Mouse (Mus musculus): Measurements from ENCODE around the gene Gdi2.
A peak's percentile ranks its signal among the peaks of the same experiment; 100 is the strongest.
"Not testable (repeated sequence)": the region's sequence is repeated elsewhere in the genome, so short reads cannot be mapped to it uniquely, and the experiment has no call there.

Gdi2 gene

DNA sequence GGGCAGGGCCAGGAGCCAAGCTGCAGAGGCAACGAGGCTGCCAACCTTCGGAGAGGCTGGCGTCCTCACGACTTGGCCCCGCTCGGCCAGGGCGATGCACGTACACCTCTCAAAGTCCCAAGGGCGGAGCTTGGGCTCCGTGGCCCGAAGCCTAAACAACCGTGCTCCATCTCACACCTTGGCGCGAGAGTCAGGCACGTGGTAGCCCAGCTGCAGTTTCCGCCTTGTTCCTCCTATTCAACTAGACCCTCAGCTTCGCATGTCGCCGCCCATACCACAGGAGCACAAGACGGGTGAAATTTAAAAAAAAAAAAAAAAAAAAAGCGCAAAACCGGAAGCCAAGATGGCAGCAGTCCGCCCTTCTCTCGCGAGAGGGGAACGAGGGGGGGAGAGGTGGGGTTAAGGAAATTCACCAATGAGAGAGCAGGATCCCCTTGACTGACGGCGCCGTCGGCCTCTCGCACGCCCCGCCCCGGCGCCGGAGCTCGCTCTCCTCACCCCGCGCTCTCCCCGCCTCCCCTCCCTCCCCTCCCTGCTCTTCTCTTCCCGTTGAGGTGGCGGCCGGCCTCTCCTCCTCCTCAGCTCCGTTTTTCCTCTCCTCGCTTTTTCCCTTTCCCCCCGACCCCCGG is at the start of gene Gdi2:
Gdi2 (plus strand) TSS at position 470 of the 629 bp plus-strand sequence.
- DNase-seq (ENCODE audit: extremely low read depth, insufficient read length, low spot score), result peak; percentile 94

DNA sequence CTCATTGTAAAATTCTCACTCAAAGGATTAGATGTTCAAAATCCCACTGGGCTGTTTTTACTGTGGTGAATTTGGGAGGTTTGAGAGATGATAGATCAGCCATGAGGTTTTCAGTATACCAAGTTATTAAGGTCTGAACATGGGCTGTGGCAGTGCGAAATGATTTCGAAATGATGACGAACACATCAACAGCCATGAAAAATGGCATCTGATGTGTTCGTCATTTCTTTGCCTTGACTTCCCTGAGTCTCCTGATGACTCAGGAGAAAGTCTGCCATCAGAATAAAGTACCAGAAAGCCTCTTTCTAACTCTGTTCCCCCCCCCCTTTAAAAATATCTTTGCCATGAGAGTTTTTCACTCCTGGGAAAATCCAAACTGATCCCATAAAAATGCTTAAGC is 42.3 kb upstream of the Gdi2 start:
- DNase-seq (ENCODE audit: extremely low read depth, insufficient read length, low spot score), result no peak

DNA sequence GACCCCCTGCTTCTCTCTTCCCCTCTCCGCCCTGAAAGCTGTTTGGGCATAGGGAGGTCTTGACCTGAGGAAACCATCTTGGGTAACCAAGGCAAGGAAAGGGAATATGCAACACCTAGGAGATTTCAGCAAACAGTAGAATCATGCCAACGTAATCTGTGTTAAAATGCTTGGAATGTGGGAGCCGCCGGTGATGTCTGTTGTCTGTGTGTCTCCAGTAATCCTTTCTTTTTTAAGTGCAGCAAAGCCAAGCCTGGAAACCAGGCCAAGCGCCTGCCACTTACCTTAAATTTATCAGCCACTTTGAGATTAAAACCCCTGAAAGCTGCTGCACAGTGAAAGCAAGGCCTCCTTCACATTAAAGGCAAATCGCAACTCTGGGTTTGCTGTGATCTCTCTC is 36.8 kb upstream of the Gdi2 start:
- not testable (repeated sequence) for DNase-seq (ENCODE audit: extremely low read depth, insufficient read length, low spot score)

DNA sequence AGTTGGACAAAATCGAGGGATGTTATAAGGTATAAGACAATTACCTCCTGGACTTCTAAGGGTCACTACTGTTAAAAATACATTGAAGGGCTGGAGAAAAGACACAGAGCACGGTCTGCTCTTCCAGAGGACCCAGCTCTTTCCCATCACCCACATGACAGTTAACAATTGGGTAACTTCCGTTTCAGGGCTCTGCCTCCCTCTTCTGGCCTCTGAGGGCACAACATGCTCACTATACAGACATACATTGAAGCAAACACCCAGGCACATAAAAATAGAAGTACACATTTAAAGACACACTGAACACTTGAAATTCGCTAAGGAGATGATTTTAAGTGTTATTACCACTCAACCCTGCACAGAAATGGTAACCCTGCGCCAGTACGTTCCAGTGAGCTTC is 22.5 kb upstream of the Gdi2 start:
- not testable (repeated sequence) for DNase-seq (ENCODE audit: extremely low read depth, insufficient read length, low spot score)

DNA sequence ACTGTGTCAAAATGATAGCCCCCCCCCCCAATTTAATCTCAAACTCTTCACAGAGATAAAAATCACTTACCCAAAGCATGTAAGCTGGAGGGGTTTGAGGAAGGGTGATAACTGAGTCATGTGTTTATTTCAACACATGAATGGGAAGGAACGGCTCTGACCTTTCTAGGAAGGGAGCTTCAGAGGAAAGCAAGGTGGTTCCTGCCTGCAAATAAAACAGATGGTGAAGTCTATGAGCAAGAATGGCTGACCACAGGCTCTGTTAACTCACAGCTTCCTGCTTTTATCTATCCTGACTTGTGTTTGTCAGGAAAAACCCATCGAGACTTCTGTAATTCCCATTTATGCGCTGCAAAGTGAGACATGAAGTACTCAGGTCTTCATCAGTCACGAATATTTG is 18.5 kb upstream of the Gdi2 start:
- DNase-seq (ENCODE audit: extremely low read depth, insufficient read length, low spot score), result not testable (repeated sequence)

DNA sequence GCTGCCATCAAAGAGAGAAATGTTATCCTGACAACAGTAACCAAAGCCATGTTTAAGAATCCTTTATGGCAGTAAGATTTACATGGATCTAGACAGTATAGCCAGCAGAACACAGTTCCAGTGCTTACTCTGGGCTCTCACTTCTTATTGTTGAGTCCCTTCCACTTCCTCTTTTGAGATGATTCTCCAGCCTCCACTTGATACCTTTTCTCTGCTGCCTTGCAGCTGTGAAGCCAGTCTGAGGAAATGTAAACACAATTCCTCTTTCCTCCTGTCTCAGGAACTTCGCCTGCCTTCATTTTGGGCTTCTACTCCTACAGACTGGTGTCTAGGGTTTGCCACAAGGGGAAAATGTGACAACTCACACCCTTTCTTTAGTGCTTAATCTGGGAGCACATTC is 17.9 kb upstream of the Gdi2 start:
- DNase-seq (ENCODE audit: extremely low read depth, insufficient read length, low spot score), result not testable (repeated sequence)

DNA sequence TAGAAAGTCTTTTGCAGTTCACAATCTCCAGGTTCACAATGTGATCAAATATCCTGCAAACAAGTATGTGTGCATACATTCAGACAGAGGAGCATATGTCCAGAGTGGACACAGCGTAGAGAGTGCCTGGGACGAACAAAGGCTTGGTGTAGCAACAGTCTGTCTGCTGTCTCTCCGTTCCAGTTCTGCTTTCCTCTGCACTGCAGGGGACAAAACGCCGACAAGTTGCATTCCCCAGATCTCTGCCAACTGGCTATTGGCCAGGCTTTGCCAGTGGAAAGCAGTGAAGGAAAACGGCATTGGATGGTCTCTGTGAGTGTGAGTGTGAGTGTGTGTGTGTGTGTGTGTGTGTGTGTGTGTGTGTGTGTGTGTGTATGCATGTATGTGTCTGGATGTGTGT is 14.4 kb upstream of the Gdi2 start:
- no peak for DNase-seq (ENCODE audit: extremely low read depth, insufficient read length, low spot score)

DNA sequence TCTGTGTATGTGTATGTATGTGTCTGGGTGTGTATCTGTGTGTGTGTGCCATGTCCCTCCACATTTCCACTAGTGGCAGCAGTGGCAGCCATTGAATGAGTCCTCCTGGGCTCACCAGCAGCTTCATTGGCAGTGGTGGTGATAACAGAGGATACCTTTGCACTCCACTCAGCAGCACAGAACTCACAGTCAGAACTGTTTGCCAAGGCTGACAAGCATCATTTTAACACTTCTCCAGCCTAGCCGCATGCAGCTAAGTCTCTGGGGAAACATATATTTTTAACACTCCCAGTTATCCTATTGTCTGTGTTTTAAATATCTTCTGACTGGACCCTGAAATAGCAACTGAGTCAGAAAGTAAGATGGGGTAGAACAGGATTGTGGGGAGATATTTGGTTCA is 13.9 kb upstream of the Gdi2 start:
- DNase-seq (ENCODE audit: extremely low read depth, insufficient read length, low spot score), result no peak

DNA sequence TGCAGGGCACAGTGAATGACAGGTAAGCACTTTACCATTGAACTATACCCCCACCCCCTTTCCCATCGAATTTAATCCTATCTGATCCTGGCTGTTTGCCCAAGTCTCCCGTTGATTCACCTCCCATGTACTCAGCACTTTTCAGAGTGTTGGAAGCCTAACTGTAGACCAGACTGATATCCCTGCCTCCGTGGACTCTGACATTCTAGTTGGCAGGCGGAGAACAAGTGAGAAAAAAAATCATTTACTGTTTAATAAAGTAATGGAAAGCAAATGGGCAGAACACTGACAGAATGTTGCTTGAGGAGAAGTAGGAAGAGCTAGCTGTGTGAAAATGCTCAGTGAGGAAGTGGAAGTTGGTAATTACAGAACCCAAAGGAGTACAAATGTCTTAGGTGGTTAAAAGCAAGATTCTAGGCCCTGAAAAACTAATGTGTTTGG is 12.2 kb upstream of the Gdi2 start:
- no peak for DNase-seq (ENCODE audit: extremely low read depth, insufficient read length, low spot score)

DNA sequence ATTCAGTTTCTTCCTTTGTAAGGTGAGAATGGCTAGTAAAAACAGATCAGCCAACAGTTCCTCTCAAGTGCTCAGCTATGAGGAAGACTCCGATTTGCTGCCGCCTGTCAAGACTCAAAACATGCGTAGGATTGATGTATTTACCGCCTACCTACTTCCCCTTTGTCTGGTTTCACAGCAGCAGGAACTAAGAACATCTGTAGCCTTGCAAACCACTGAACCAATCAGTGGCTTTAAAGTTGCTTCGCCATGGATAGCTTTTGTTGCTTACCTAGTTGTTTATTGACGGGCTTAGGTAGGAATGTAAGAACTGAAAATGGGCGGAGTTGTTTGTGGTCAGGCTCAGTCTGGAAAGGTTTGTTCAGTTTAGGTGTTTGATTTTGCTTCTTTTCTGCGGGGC is 11.5 kb upstream of the Gdi2 start:
- DNase-seq (ENCODE audit: extremely low read depth, insufficient read length, low spot score), result no peak

DNA sequence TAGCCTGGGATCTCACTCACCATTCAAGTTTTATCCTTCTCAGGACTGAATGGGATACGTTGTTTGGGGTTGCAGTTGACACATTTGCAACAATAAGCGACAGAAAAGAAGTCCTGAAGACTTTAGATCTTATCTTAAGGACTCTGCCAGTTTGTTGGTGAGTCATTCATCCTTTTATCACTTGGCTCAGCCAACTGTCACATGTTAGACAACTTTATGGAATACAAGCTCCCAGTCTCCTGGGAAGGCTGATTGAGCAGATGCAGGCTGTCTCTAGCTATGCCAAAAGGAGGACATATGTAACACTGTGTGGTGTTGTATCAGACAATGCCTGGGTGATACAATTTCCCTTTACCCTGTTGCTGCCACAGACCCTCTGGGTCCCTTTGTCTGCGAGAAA is 7.4 kb upstream of the Gdi2 start:
- no peak for DNase-seq (ENCODE audit: extremely low read depth, insufficient read length, low spot score)

DNA sequence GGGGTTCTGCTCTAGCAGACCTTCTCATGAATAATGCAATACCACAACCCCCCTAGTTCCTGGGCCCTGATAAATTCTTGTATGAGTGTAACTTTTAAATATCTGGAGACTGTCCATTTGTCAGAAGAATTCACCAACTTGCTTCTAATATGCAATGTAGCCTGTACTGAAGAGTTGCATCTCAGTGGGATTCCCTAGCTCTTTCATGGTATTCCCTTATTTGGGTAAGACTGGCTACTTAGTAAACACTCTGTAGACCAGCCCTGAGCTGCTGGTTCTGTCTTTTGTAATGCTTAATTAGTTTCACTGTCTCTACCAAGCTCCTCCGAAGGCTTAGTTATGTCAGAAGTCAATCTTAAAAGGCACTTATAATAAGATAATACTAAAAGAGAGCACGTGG is 6.7 kb upstream of the Gdi2 start:
- not testable (repeated sequence) for DNase-seq (ENCODE audit: extremely low read depth, insufficient read length, low spot score)

DNA sequence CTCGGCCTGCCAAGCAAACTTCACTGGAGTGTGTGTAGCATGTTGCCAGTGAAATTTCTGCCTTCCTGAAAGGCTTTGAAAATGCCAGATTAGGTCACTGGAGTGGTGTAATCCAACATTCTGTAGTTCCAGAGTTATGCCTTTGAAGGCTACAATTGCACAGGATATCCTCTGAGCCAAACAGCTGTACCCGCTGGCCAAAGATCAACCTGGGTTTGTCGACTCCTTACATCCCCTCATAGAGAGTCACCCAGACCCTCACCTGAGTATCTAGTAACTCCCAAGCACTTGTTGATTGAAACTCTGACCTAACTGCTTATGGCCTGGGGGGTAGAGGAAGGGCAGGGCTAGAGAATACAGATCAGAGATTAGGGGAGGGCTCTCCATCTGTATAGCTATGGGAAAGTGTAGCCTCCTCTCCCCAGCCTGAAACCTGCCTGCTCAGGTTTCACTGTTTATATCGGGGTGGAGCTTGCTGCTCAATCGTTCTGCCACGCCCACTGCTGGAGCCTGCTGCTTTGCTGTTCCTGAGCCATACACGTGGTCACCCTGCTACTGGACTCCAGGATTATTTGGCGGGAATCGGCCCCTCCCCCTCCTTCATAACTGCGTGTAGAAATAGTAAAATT is 6.1 kb upstream of the Gdi2 start:
- DNase-seq (ENCODE audit: extremely low read depth, insufficient read length, low spot score), result no peak

DNA sequence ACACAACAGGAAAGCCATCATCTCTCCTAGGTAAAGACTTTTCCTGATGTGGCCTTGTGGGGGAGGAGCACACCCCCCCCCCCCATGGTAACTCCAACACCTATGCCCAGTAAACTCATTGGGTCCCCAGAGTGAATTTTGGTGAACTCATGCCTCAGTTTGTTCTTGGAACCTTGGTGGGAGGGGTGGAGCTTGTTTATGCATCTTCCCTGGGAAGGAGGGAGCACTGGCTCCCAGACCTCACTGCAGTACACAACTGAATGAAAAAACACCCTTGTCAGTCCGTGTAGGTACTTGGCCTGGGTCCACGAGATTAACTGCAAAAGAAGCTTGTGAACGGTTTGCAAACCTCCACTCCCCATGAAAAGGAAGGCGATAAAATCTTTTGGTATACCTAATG is 5.4 kb upstream of the Gdi2 start:
- no peak for DNase-seq (ENCODE audit: extremely low read depth, insufficient read length, low spot score)

DNA sequence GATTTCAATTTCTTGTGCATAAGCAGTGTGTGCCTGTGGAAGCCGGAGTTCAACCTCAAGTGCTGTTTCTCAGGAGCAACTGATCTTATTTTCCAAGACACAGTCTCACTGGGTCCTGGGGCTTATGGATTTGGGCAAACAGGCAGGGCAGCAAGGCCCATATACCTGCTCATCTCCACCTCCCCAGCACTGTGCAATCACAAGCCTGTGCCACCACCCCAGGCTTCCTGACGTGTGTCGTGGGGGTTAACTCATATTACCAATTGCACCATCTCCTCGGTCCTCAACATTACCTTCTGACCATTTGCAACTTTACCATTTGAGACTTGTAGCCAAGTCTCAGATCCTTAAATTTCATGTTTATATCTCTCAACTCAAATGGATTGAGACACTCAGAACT is 3.7 kb upstream of the Gdi2 start:
- no peak for DNase-seq (ENCODE audit: extremely low read depth, insufficient read length, low spot score)

DNA sequence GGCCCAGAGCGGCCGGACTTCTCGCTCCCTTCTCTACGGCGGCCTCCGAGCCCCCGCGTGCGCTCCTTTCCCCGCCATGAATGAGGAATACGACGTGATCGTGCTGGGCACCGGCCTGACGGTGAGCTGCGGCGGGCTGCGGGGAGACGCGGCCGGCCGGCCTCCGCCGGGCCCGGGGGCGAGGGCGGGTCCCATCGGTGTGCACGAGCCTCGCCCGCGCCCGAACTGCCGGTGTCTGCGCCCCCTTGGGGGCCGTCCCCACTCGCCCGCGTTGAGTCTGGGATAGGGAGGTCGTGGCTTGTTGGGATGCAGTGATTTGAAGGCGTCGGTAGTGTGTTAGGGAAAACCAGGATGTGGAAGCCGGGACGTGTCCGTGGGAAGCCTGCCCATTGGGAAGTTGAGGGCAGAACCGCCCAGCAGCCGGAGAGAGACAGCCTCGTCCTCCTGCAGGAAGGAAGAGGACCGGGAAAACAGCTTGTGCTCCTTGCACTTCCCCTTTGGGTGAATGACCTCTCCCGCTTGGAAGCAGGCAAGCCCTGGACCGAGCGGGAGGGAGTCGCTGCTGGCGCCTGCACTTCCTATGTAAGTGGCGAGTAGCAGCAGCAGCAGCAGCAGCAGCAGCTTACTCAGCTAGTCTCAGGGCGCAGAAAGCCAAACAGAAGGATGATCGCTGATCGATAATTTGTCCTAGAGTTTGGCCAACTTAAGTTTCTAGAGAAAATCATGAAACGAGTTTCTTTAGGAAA is 533 bp downstream of the Gdi2 start:
- peak; percentile 84 for DNase-seq (ENCODE audit: extremely low read depth, insufficient read length, low spot score)

DNA sequence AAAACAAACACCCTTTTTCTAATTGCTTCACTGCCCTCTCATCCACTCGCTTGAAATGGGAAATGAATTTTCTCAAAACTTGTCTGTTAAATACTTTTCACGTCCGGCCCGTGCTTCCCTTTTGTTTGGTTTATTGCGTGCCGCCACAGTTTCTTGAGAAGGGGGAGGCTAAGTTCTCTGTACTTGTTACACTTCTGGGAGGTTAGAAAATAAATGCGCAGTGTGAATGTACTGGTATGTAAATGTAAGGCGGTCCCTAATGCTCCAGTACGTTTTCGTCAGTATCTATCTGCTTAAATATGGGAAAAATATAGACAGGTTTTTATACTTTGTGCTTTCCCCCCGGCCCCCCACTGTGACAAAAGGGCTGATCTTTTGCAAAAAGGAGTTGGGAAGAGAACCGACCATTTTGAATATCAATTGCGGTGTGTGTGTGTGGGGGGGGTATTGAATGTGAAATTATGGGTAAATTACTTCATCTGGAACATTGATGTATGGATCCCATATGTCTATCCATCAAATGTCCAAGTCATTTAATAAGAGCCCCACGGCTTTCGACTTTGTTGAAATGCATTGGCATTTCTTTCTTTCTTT is 1.2 kb downstream of the Gdi2 start:
- no peak for DNase-seq (ENCODE audit: extremely low read depth, insufficient read length, low spot score)

DNA sequence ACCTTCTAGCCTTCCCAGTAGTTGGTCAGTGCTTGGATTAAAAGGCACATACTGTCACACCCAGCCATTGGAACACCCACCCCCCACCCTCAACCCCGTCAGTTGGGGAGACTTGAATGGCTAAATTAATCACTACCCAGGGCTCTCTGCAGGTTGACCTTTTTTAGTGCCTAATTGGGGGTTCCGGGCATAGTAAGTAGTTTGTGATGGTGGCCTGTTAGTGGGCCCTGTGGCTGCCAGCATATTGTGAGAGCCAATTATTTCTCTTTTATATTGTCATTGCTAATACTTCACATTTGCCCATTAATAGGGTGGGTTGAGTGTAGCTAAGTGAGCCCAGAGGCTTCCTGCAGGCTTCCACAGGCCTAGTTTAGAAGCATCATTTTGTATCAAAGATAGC is 2.3 kb downstream of the Gdi2 start:
- DNase-seq (ENCODE audit: extremely low read depth, insufficient read length, low spot score), result no peak

DNA sequence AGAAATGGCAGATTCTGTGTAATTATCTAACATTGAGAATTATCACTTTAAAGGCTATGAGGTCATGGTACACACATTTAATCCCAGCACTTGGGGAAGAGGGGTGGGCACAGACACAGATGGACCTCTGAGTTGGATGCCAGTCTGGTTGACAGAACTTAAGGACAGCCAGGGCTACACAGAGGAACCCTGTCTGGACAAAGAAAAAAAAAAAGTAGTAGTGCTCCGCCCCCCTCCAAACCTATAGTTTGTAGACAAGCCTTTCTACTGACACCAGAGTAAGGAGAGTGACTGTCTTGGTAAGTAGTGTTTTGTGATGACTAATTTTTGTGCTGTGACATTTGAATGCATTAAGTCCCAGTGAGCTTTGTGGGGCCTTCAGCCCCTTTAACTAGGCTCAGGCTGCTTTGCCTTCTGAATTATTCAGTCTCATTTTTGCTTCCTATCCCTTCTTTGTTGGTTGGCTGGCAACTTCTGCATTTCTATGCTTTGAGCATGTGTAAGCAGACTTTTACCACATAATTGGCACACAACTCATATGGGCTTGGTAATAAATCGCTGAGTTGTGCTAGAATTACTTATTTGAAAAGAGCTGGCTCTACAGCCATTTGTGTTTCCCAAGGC is 3.4 kb downstream of the Gdi2 start:
- no peak for DNase-seq (ENCODE audit: extremely low read depth, insufficient read length, low spot score)

DNA sequence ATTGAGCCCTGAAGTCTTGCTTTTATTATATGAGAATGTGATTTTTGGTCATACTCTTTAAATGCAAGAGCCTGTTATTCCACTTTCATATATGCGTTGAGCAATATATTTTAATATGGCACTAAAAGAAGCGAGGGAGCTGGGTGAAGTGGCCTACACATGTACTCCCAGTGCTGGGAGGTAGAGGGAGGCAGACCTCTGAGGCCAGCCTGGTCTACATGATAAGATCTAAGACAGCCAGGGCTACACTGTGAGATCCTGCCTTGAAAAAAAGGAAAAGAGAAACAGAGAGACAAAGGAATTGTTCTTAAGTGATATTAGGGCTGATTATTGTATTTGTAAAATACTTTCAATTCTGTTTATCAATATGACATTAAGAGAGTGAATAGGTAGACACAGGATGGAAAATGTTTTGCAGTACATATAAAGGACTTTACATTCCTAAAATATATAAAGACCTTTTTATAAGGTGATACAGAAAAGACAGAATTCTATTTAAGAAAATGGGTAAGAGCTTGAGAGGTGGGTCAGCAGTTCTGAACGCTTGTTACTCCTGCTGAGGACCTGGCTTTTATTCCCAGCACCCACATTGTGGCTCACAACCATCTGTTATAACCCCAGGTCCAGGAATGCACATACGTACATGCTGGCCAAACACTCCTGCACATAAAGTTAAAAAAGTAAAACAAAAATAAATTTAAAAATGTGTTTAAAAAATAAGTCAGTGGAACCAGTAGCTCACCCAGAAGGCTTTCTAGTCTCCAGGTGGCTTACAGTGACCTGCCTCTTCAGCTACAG is 6.4 kb downstream of the Gdi2 start:
- DNase-seq (ENCODE audit: extremely low read depth, insufficient read length, low spot score), result no peak

Data from 3134 (cell line).